Mouse (Mus musculus) forebrain, embryonic 11.5 days (tissue): ENCODE measurements around the gene Prpf40b. TPM values are rescaled to one million over a fixed set of nuclear protein-coding genes. Genes with fewer than 3 reads are reported as not detected.

Experiments
- ATAC-seq: fragments of 200-750 bp; cut with Nextera tagmentation; replicated peaks from 2 replicates; pipeline ENCODE4 v1.8.0; 2017; ENCODE audit warnings: moderate TSS enrichment; ENCODE audit not compliant: low FRiP score
- DNase-seq: peaks from one replicate; pipeline ENCODE4 v3.0.0-alpha.2; 2017; ENCODE audit warnings: low spot score
- H3K27ac ChIP-seq: fragments of 300-500 bp; sonication (generic); 2 replicates; pipeline ENCODE4 v1.5.1; 2014; ENCODE audit warnings: low read depth, low read length
- H3K27me3 ChIP-seq: fragments of 300-500 bp; sonication (generic); 2 replicates; pipeline ENCODE4 v1.6.1; 2014; ENCODE audit warnings: mild to moderate bottlenecking, low read length, mixed read lengths; ENCODE audit not compliant: control insufficient read depth, insufficient read depth
- H3K36me3 ChIP-seq: fragments of 300-500 bp; sonication (generic); 2 replicates; pipeline ENCODE4 v1.6.1; 2014; ENCODE audit warnings: mild to moderate bottlenecking, low read length, moderate library complexity, mixed read lengths; ENCODE audit not compliant: control insufficient read depth, insufficient read depth
- H3K4me1 ChIP-seq: fragments of 300-500 bp; sonication (generic); replicated peaks from 2 replicates; pipeline ENCODE4 v1.6.1; 2014; ENCODE audit warnings: low read length, mixed read lengths; ENCODE audit not compliant: control insufficient read depth, insufficient read depth
- H3K4me2 ChIP-seq: fragments of 300-500 bp; sonication (generic); 2 replicates; pipeline ENCODE4 v1.6.1; 2014; ENCODE audit warnings: low read depth, mild to moderate bottlenecking, low read length, moderate library complexity, mixed read lengths; ENCODE audit not compliant: severe bottlenecking
- H3K4me3 ChIP-seq: fragments of 300-500 bp; sonication (generic); 2 replicates; pipeline ENCODE4 v1.5.1; 2014; ENCODE audit warnings: low read depth, low read length
- H3K9ac ChIP-seq: fragments of 300-500 bp; sonication (generic); 2 replicates; pipeline ENCODE4 v1.6.1; 2014; ENCODE audit warnings: low read length
- H3K9me3 ChIP-seq: fragments of 300-500 bp; sonication (generic); 2 replicates; pipeline ENCODE4 v1.6.1; 2016; ENCODE audit warnings: low read length, mixed read lengths; ENCODE audit not compliant: control insufficient read depth
- whole genome bisulfite sequencing: fragments of 180-500 bp; shearing (Covaris S2); extraction: QIAGEN DNeasy Blood & Tissue Kit; methylation state at CpG from one replicate; pipeline ENCODE4 v1.1.7; 2014; 5-methylcytosine and 5-hydroxymethylcytosine counted together
- polyA plus RNA-seq: library from polyadenylated mRNA; unstranded; fragments of >200 nt; fragmentation: Nextera tagmentation; extraction: Ambion mirVana; gene quantifications from 2 replicates; pipeline ENCODE4 v1.2.1, GENCODE M21; 2014

The Prpf40b gene
- polyA plus RNA-seq, 1 experiment from 2014 or later: 69.0 TPM

DNA sequence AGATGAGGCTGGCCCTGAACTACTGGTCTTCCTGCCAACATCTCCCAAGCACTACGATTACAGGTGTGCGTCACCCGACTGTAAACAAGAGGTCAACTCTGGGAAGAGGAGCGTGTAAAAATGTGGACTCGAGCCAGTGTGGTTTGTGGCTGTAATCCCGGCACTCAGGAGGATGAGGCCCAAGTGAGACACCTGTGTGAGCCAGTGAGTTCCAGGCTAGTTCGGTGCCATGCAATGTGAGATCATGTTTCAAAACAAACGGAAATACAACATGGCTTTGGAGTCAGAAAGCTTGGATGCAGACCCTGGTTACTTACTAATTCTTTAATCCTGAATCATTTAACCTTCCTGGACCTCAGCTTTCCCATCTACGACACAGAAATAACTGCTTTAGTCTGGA is 64.1 kb downstream of the Prpf40b start:
- no peak overlapping the region for H3K27ac ChIP-seq
- ATAC-seq: no peak
- H3K36me3 ChIP-seq: no peaks in the 10 kb centered on the region
- DNase-seq: no peak
- no peak overlapping the region for H3K4me3 ChIP-seq
- H3K9me3 ChIP-seq: no peaks in the 10 kb centered on the region
- H3K9ac ChIP-seq: no peak overlapping the region
- H3K4me1 ChIP-seq: no peaks in the 10 kb centered on the region
- no peak overlapping the region for H3K4me2 ChIP-seq
- 92% methylated on average over 9 of the region's 9 CpGs for WGBS
- H3K27me3 ChIP-seq: no peaks in the 10 kb centered on the region

DNA sequence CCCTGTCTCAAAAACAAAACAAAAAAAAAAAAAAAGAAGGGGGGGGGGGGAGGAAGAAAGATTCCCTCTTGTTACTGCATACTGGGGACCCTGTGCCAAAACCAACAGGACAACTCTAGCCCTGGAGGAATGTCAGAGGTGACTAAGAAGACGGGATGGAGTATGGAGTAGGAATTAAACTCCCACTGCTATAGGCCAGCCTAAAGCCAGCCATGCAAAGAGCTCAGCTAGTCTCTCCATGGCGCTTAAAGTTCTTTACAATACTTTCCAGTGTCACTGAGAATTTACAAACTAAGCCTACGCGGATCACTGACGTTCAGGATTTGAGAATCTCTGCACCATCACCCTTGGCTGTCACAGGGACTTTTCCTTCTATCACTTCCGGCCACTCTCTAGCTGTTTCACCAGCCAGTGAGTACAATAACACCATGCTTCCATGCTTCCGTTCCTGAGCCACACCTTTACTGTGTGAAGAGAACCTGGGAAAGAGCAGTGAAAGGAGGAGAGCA is 69.2 kb downstream of the Prpf40b start:
- no peak for DNase-seq
- Histone ChIP-seq H3K27me3 (no peaks in the 10 kb centered on the region), H3K36me3 (no peaks in the 10 kb centered on the region; the same call in 1 of the 2 replicates), H3K27ac (no peak overlapping the region), H3K4me2 (no peak overlapping the region), H3K9me3 (no peaks in the 10 kb centered on the region), H3K4me3 (no peak overlapping the region), H3K9ac (no peak overlapping the region), H3K4me1 (no peaks in the 10 kb centered on the region; the same call in 1 of the 2 replicates)
- no peak for ATAC-seq
- 77% methylated on average over 7 of the region's 7 CpGs for WGBS

DNA sequence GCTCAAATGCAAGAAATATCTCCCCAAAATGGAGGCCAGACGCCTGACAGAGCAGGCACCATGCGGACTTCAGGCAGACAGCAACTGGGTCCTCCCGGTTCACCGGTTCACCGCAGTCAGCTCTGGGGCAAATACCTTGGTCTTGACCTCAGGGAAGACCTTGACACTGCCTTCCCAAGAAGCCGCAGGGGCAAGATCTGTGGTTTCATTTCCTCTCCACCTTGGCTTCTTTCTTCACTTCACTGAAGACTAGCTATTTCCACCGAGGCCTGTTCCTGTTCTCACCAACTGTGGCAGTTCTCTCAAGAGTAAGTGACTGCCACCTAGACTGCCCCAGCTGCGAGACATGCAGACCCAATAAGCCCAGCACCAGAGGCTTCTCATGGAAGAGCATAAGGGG is 70.0 kb downstream of the Prpf40b start:
- Histone ChIP-seq H3K4me3 (no peak overlapping the region), H3K36me3 (no peaks in the 10 kb centered on the region; the same call in 1 of the 2 replicates), H3K9me3 (no peaks in the 10 kb centered on the region), H3K27ac (no peak overlapping the region), H3K4me2 (no peak overlapping the region), H3K4me1 (no peaks in the 10 kb centered on the region; the same call in 1 of the 2 replicates), H3K9ac (no peak overlapping the region), H3K27me3 (no peaks in the 10 kb centered on the region)
- DNase-seq (no peak), ATAC-seq (no peak)
- WGBS: 78% methylated on average over 8 of the region's 8 CpGs

Other genes with a start within 250 kb of the Prpf40b start
- 0.19 and 0.94 TPM in 2 replicates for gene Prph, start 239.9 kb upstream of the Prpf40b start, polyA plus RNA-seq
- 38.8 and 40.2 TPM in 2 replicates for gene Troap, start 220.5 kb upstream of the Prpf40b start, polyA plus RNA-seq
- 0.12 TPM in 1 of 2 replicates, not detected in the other for gene C1ql4, start 207.3 kb upstream of the Prpf40b start, polyA plus RNA-seq
- 0.16 and 0.40 TPM in 2 replicates for gene Dnajc22, start 201.9 kb upstream of the Prpf40b start, polyA plus RNA-seq
- 60.3 and 60.7 TPM in 2 replicates for gene Spats2, start 169.2 kb upstream of the Prpf40b start, polyA plus RNA-seq
- gene Kcnh3, start 70.2 kb upstream of the Prpf40b start, polyA plus RNA-seq: 0.08 and 0.12 TPM in 2 replicates
- gene Mcrs1, start 43.1 kb upstream of the Prpf40b start, polyA plus RNA-seq: 194 and 204 TPM in 2 replicates
- gene Fam186b, start 801 bp downstream of the Prpf40b start, polyA plus RNA-seq: 0.15 and 0.36 TPM in 2 replicates
- 14.3 and 17.0 TPM in 2 replicates for gene Fmnl3, start 75.4 kb downstream of the Prpf40b start, polyA plus RNA-seq
- 229 and 267 TPM in 2 replicates for gene Tmbim6, start 97.8 kb downstream of the Prpf40b start, polyA plus RNA-seq
- gene Nckap5l, start 162.7 kb downstream of the Prpf40b start, polyA plus RNA-seq: 12.0 and 12.2 TPM in 2 replicates
- gene Bcdin3d, start 179.6 kb downstream of the Prpf40b start, polyA plus RNA-seq: 20.0 and 21.5 TPM in 2 replicates
- 0.21 and 0.95 TPM in 2 replicates for gene Faim2, start 233.1 kb downstream of the Prpf40b start, polyA plus RNA-seq